Mouse (Mus musculus) layer of hippocampus, postnatal 25 days (tissue): ENCODE measurements around the gene Tal1. TPM values are rescaled to one million over a fixed set of nuclear protein-coding genes. Genes with fewer than 3 reads are reported as not detected.

Experiments
- DNase-seq, 2 experiments: peaks; one replicate each; pipeline ENCODE4 v3.0.0; 2022; ENCODE audit warnings: mixed read lengths in 2 of 2, low spot score in 1 of 2; ENCODE audit errors: extremely low spot score in 1 of 2
- total RNA-seq, 2 experiments: library from RNA; stranded (reverse); gene quantifications; 2 replicates each; pipeline ENCODE4 v1.2.3; 2021

Gene Tal1
- total RNA-seq: 1 to 10 TPM; 1.1 to 1.5 TPM

GRCm38 (mm10) chr4:115056371-115056920 is at the start of gene Tal1:
Gene Tal1, plus strand, starts transcription at chr4:115056426.
- DNase-seq: no peak

DNA sequence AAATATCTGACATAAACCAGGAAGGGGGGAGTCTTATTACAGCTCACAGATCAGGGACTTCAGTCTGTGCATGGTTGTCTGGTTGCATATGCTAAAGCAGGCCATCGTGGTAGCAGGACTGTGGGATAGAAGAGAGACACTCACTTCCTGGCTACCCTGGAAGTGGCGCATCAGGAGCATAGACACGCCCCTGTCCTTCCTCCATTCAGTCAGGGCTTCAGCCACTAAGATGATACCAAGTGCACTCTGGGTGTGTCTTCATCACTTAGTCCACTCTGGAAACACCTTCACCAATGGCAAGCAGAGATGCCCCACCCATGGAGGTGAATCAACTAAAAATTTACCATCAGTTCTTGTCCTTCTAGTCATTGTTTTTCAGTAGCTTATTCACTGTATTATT is 42.0 kb upstream of the Tal1 start:
- no peak for DNase-seq

- DNase-seq: no peak
Measured at GRCm38 (mm10) chr4:115019997-115020396, 36.2 kb upstream of the Tal1 start.

- DNase-seq: no peak
Measured at GRCm38 (mm10) chr4:115035043-115035442, 21.2 kb upstream of the Tal1 start.

DNA sequence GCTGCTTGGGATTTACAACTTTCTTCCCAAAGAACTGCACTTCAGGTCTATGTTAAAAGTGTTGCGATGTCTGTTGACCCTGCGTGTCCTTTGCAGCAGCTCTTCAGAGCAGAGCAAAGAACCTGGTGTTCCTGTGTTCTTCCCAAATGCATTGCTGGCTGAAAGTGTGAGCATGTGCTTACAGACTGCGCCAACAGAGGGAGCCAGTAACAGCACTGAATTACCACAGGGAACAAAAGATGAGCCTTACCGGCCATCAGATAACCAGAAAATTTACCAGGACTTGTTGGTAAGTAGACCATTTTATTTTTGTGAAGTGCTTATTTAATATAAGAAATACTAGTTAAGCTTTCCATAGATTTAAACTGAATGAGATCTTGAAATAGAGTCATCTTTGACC is 18.0 kb upstream of the Tal1 start:
- peak in 1 of 2 experiments; percentile 51 for DNase-seq

- DNase-seq: no peak
Measured at GRCm38 (mm10) chr4:115045621-115046020, 10.6 kb upstream of the Tal1 start.

DNA sequence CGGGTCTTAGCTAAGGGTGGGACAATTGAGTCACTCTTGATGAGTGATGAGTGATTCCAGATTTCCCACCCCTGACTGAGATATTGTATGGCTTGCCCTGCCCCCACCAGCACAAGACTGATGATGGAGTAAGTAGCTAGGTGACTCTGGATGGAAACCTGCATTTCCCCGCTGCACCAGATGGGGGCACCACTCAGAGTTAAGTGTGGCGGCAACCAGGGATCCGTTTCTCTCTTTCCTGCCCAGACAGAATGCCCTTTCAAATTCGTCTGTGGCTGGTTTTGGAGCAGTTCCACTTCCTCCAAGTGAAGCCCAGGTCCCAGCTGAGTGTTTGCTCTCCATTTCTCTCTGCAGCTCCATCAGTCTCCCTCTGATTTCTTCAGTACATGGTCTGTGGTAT is 8.5 kb upstream of the Tal1 start:
- DNase-seq: peak in 1 of 2 experiments; percentile 62

DNA sequence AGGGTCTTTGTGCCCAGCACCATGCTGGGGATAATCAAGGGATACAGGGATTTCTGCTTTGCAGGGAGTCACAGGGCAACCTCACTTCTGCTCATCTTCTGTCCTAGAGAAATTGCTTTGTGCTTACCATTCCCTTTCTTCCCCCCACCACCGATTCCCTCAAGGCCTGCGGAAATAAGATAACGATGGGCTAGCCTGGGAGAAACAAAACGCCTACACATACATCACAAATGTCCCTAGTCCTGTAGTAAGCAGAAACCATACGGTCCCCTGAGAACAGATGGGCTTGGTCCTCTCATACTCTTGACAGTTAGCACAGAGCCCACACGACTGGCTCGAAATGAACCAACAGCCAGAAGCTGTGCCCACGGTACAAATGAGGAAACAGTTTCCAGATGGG is 8.0 kb upstream of the Tal1 start:
- no peak for DNase-seq

DNA sequence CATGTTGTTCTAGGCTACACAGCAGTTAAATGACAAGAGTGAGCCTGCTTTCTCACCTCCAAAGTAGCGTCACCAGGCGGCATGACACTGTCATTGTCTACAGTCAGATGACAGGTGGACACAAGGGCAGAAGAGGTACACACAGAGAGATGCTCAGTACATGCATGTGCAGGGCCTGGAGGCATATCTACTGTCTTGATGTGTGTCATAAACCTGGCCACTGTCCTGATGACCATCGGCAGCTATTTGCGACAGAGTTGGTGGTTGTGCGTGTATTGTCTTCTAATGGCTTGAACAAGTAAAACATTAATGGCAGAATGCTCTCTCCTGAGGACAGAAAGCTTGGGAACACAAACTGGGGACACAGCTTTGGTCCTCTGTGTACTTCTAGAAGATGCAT is 5.0 kb upstream of the Tal1 start:
- DNase-seq: no peak

DNA sequence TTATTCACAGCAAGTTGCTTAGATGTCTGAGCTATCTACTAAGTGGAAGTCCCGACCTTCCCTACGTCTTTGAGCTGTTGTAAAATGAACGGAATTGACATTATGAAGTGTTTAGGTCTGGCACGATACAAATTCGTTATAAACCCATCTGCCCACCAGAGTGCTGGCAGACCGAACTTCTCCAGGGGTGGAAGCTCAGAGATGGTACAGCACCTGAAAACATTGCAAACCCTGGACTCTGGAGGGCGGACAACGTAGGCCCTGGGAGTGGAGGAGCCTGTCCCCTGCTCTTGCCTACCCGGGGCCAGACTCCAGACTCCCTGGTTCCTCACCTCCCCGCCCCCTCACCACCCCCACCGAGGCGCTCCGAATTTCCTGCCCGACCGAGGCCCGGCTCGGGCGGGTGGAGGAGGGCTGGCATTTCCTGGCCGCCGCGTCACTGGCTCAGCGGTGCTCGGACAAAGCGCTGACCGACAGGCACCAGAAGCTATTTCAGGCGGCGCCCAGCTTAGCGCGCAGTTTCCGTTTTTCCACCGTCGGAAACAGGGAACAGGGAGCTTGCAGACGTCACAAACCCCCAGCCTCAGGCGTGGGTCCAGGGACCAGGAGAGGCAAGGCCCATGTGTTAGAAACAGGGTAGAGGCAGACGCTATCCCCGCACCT is 3.8 kb upstream of the Tal1 start:
- DNase-seq: no peak

- no peak for DNase-seq
Measured at GRCm38 (mm10) chr4:115055044-115055443, 1.2 kb upstream of the Tal1 start.

DNA sequence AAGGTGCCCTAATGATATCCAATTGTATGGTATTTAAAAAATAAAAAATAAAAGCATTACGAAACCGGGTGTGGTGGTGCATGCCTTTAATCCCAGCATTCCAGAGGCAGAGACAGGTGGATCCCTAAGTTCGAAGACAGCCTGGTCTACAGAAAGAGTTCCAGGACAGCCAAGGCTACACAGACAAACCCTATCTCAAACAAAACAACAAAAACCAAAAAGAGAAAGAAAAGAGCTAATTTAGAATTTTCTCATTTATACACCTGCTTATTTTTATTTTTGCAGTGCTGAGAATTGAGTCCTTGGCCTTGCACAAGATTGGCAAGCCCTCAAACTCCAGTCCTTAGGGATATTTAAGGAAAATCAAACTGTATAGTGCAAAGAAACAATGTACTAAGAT is 535 bp upstream of the Tal1 start:
- DNase-seq: no peak

DNA sequence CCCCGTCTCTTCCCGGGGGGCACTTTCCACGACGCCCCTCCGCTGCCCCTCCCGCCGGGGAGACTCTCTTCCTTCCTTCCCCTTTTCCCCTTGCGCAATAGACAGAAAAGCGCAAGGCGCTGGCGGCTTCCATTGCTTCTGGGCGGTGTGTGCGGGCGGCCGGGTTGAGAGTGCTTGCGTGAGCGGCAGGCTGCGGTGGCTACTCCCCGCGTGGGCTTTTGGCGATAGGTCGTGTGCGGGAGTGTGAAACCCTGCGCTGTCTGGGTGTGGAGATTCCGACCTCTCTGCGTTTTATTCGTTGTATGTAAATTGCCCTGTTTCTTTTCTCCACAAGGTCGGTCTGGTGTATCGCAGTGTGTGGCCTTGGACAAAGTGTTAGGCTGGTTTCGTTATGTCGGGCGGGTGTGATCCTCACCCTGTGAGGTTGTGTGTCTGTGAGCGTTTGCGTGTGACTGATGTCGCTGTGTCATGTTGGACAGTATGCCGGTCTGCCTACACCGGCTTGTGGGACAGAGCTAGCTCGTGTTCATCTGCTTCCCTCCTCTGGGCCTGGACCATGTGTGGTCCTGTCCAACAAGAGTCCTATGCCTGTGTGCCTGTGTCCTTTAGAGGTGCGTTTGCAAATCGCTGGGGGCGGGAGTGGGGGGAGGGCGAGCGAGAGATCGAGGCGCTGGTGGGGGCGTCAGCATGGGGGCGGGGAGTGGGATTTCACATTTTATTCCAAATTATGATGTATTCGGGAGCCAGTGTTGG is 871 bp downstream of the Tal1 start:
- peak in 1 of 2 experiments; percentile 47 for DNase-seq

DNA sequence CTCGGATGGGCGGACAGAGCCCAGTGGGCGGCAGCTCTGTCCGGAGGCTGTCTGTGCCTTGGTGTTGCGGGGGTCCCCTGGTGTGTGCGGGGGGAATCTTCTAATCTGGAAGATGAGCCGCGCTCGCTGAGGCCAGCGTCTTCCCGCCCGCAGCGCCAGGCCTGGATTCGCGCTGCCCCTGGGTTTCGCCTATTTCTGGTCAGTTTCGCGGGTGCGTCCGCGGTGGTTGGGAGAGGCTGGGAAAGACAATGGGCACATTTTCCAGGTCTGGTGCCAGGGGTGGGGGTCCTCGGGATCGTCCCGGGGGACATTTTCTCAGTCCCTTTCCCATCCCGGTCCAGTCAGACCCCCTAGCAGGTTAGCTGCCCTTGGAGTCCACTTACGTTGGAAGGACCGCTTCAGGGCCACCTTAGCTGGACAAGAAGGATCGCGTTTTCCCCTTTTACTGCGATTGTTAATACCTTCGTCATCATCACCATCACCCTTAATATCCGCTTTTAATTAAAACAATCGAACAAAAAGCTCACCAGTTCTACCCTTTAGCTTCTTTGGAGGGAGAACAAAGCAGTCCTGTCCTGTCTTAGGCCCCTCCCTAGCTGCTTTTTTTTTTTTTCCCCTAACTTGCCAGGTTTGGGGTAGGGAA is 1.6 kb downstream of the Tal1 start:
- no peak for DNase-seq

GRCm38 (mm10) chr4:115058317-115058761 is 2.1 kb downstream of the Tal1 start:
- DNase-seq: no peak

- no peak for DNase-seq
Measured at GRCm38 (mm10) chr4:115058871-115059590, 2.8 kb downstream of the Tal1 start.

- no peak for DNase-seq
Measured at GRCm38 (mm10) chr4:115059871-115060270, 3.6 kb downstream of the Tal1 start.

- DNase-seq: no peak
Measured at GRCm38 (mm10) chr4:115060753-115061152, 4.5 kb downstream of the Tal1 start.

- no peak for DNase-seq
Measured at GRCm38 (mm10) chr4:115062540-115062874, 6.3 kb downstream of the Tal1 start.

- DNase-seq: peak in 1 of 2 experiments; percentile 22
Measured at GRCm38 (mm10) chr4:115062875-115063517, 6.8 kb downstream of the Tal1 start.
